Mouse (Mus musculus) hindbrain, postnatal 0 days (tissue): ENCODE results near the gene Ifne. TPM values are rescaled to one million over a fixed set of nuclear protein-coding genes. Genes with fewer than 3 reads are reported as not detected.

ENCODE experiments used
- ATAC-seq: fragments of 200-750 bp; cut with Nextera tagmentation; 2 replicates; pipeline ENCODE4 v1.8.0; 2017; ENCODE audit warnings: mild to moderate bottlenecking, moderate TSS enrichment, moderate library complexity
- DNase-seq: peaks from one replicate; pipeline ENCODE4 v3.0.0-alpha.2; 2015; ENCODE audit warnings: low spot score
- H3K27ac ChIP-seq: fragments of 300-500 bp; sonication (generic); 2 replicates; pipeline ENCODE4 v1.5.1; 2014; ENCODE audit warnings: mild to moderate bottlenecking
- H3K27me3 ChIP-seq: fragments of 300-500 bp; sonication (generic); 2 replicates; pipeline ENCODE4 v1.6.1; 2014; ENCODE audit warnings: low read length, mixed read lengths; ENCODE audit not compliant: insufficient read depth
- H3K36me3 ChIP-seq: fragments of 300-500 bp; sonication (generic); 2 replicates; pipeline ENCODE4 v1.6.1; 2014; ENCODE audit warnings: low read length, mixed read lengths; ENCODE audit not compliant: insufficient read depth
- H3K4me1 ChIP-seq: fragments of 300-500 bp; sonication (generic); 2 replicates; pipeline ENCODE4 v1.6.1; 2014; ENCODE audit warnings: antibody characterized with exemption, low read length, mixed read lengths; ENCODE audit not compliant: insufficient read depth
- H3K4me2 ChIP-seq: fragments of 300-500 bp; sonication (generic); 2 replicates; pipeline ENCODE4 v1.6.1; 2014; ENCODE audit warnings: low read depth, mild to moderate bottlenecking, low read length, moderate library complexity, mixed read lengths
- H3K4me3 ChIP-seq: fragments of 300-500 bp; sonication (generic); 2 replicates; pipeline ENCODE4 v1.5.1; 2014; ENCODE audit warnings: low read length
- H3K9ac ChIP-seq: fragments of 300-500 bp; sonication (generic); replicated peaks from 2 replicates; pipeline ENCODE4 v1.6.1; 2014; ENCODE audit warnings: mild to moderate bottlenecking, low read length, moderate library complexity, mixed read lengths
- H3K9me3 ChIP-seq: fragments of 300-500 bp; sonication (generic); 2 replicates; pipeline ENCODE4 v1.6.1; 2016; ENCODE audit warnings: low read length, mixed read lengths
- CTCF ChIP-seq: IDR thresholded peaks from 2 replicates; pipeline ENCODE4 v1.5.1; 2016; ENCODE audit warnings: antibody characterized with exemption, control low read depth, low read depth
- WGBS: fragments of 180-500 bp; shearing (Covaris S2); extraction: QIAGEN DNeasy Blood & Tissue Kit; methylation state at CpG from one replicate; pipeline ENCODE4 v1.1.7; 2014; 5-methylcytosine and 5-hydroxymethylcytosine counted together
- polyA plus RNA-seq: library from polyadenylated mRNA; unstranded; fragments of >200 nt; fragmentation: Nextera tagmentation; extraction: Ambion mirVana; gene quantifications from 2 replicates; pipeline ENCODE4 v1.2.1, GENCODE M21; 2015
- total RNA-seq: library from RNA; depleted of rRNA; stranded (reverse); fragments of >200 nt; gene quantifications from 2 replicates; pipeline ENCODE4 v1.2.3, GENCODE M21; 2014

Gene Ifne
- total and polyA plus RNA-seq, 2 experiments from 2014 or later = not detected

- H3K4me3 ChIP-seq = peak overlapping the region; percentile 51
- H3K4me2 ChIP-seq = peak overlapping the region; percentile 97
- WGBS = 7% methylated on average over 31 of the region's 31 CpGs
- H3K9me3 ChIP-seq = no peaks in the 10 kb centered on the region
- H3K27me3 ChIP-seq = no peaks in the 10 kb centered on the region
- peak; percentile 85 for ATAC-seq
- no peaks in the 10 kb centered on the region for H3K36me3 ChIP-seq
- H3K27ac ChIP-seq = no peak overlapping the region
- no peak for TF ChIP-seq CTCF
- H3K4me1 ChIP-seq = no peaks in the 10 kb centered on the region
- peak; percentile 66 for DNase-seq
- peak overlapping the region; percentile 53 for H3K9ac ChIP-seq
These were observed 11.8 kb downstream of the Ifne start for GRCm38 (mm10) chr4:88867926-88868911.

- Histone ChIP-seq H3K27me3 (no peaks in the 10 kb centered on the region), H3K4me2 (peak overlapping the region; percentile 97), H3K4me1 (no peaks in the 10 kb centered on the region), H3K4me3 (peak overlapping the region; percentile 51), H3K27ac (no peak overlapping the region), H3K9me3 (no peaks in the 10 kb centered on the region), H3K9ac (peak overlapping the region; percentile 53; the same call in 1 of the 2 replicates), H3K36me3 (no peaks in the 10 kb centered on the region)
- TF ChIP-seq CTCF = peak; percentile 93
- DNase-seq = peak; percentile 75
- ATAC-seq = peak; percentile 75
- 0% methylated on average over 8 of the region's 8 CpGs for WGBS
These were observed 12.6 kb downstream of the Ifne start for GRCm38 (mm10) chr4:88867366-88867925.

GRCm38 (mm10) chr4:88865011-88865569 is 14.9 kb downstream of the Ifne start:
- no peak overlapping the region for H3K27ac ChIP-seq
- no peak overlapping the region for H3K4me2 ChIP-seq
- H3K9ac ChIP-seq = no peak overlapping the region
- H3K4me3 ChIP-seq = no peak overlapping the region
- H3K4me1 ChIP-seq = no peaks in the 10 kb centered on the region
- DNase-seq (no peak), ATAC-seq (no peak)
- H3K9me3 ChIP-seq = no peaks in the 10 kb centered on the region
- no peaks in the 10 kb centered on the region for H3K27me3 ChIP-seq
- no peak for TF ChIP-seq CTCF
- no peaks in the 10 kb centered on the region for H3K36me3 ChIP-seq
- 52% methylated on average over 6 of the region's 6 CpGs for WGBS

- 77% methylated on average over 9 of the region's 9 CpGs for WGBS
- no peaks in the 10 kb centered on the region for H3K4me1 ChIP-seq
- DNase-seq (no peak), ATAC-seq (no peak)
- no peak overlapping the region for H3K27ac ChIP-seq
- TF ChIP-seq CTCF = no peak
- H3K9me3 ChIP-seq = no peaks in the 10 kb centered on the region
- H3K9ac ChIP-seq = no peak overlapping the region
- no peaks in the 10 kb centered on the region for H3K36me3 ChIP-seq
- H3K27me3 ChIP-seq = no peaks in the 10 kb centered on the region
- H3K4me2 ChIP-seq = no peak overlapping the region
- no peak overlapping the region for H3K4me3 ChIP-seq
These were observed 15.4 kb downstream of the Ifne start for GRCm38 (mm10) chr4:88864599-88864998.

GRCm38 (mm10) chr4:88863309-88863708 is 16.7 kb downstream of the Ifne start:
- H3K4me2 ChIP-seq = no peak overlapping the region
- H3K4me3 ChIP-seq = no peak overlapping the region
- no peak for ATAC-seq
- DNase-seq = no peak
- H3K9me3 ChIP-seq = no peaks in the 10 kb centered on the region
- H3K27ac ChIP-seq = no peak overlapping the region
- H3K4me1 ChIP-seq = no peaks in the 10 kb centered on the region
- 8% methylated on average over 7 of the region's 7 CpGs for WGBS
- no peak for TF ChIP-seq CTCF
- no peaks in the 10 kb centered on the region for H3K27me3 ChIP-seq
- no peak overlapping the region for H3K9ac ChIP-seq
- no peaks in the 10 kb centered on the region for H3K36me3 ChIP-seq

GRCm38 (mm10) chr4:88859214-88859613 is 20.8 kb downstream of the Ifne start:
- Histone ChIP-seq H3K4me3 (no peak overlapping the region), H3K27me3 (no peaks in the 10 kb centered on the region), H3K27ac (no peak overlapping the region), H3K4me1 (no peaks in the 10 kb centered on the region), H3K9ac (no peak overlapping the region), H3K36me3 (no peaks in the 10 kb centered on the region), H3K9me3 (no peaks in the 10 kb centered on the region), H3K4me2 (no peak overlapping the region)
- no peak for TF ChIP-seq CTCF
- ATAC-seq (no peak), DNase-seq (no peak)
